Mouse (Mus musculus) intestine, postnatal 0 days (tissue): ENCODE results near the gene Fmo5. TPM values are rescaled to one million over a fixed set of nuclear protein-coding genes. Genes with fewer than 3 reads are reported as not detected.

Experiments used
- ATAC-seq: fragments of 200-750 bp; cut with Nextera tagmentation; 2 replicates; pipeline ENCODE4 v1.8.0; 2017; ENCODE audit warnings: mild to moderate bottlenecking, moderate TSS enrichment, moderate library complexity
- H3K27ac ChIP-seq: fragments of 300-500 bp; sonication (generic); 2 replicates; pipeline ENCODE4 v1.5.1; 2014; ENCODE audit warnings: mild to moderate bottlenecking, low read depth, low read length, moderate library complexity
- H3K27me3 ChIP-seq: fragments of 300-500 bp; sonication (generic); replicated peaks from 2 replicates; pipeline ENCODE4 v1.6.1; 2014; ENCODE audit warnings: low read length, mixed read lengths; ENCODE audit not compliant: control insufficient read depth, insufficient read depth
- H3K36me3 ChIP-seq: fragments of 300-500 bp; sonication (generic); 2 replicates; pipeline ENCODE4 v1.6.1; 2014; ENCODE audit warnings: mild to moderate bottlenecking, moderate library complexity; ENCODE audit not compliant: control insufficient read depth, insufficient read depth
- H3K4me1 ChIP-seq: fragments of 300-500 bp; sonication (generic); replicated peaks from 2 replicates; pipeline ENCODE4 v1.6.1; 2014; ENCODE audit warnings: antibody characterized with exemption, low read length, mixed read lengths; ENCODE audit not compliant: control insufficient read depth, insufficient read depth
- H3K4me2 ChIP-seq: fragments of 300-500 bp; sonication (generic); replicated peaks from 2 replicates; pipeline ENCODE4 v1.6.1; 2014; ENCODE audit warnings: low read depth, mild to moderate bottlenecking, moderate library complexity
- H3K4me3 ChIP-seq: fragments of 300-500 bp; sonication (generic); 2 replicates; pipeline ENCODE4 v1.5.1; 2014; ENCODE audit warnings: low read depth, low read length
- H3K9ac ChIP-seq: fragments of 300-500 bp; sonication (generic); 2 replicates; pipeline ENCODE4 v1.6.1; 2014; ENCODE audit warnings: mild to moderate bottlenecking, low read depth, low read length
- H3K9me3 ChIP-seq: fragments of 300-500 bp; sonication (generic); 2 replicates; pipeline ENCODE4 v1.6.1; 2016; ENCODE audit warnings: mixed run types; ENCODE audit not compliant: control insufficient read depth
- CTCF ChIP-seq: sonication (generic); IDR thresholded peaks from 2 replicates; pipeline ENCODE4 v1.5.1; 2016; ENCODE audit warnings: low read depth, mild to moderate bottlenecking, control low read depth, antibody characterized with exemption, moderate library complexity
- WGBS: fragments of 180-500 bp; shearing (Covaris S2); extraction: QIAGEN DNeasy Blood & Tissue Kit; methylation state at CpG from one replicate; pipeline ENCODE4 v1.1.7; 2014; 5-methylcytosine and 5-hydroxymethylcytosine counted together
- polyA plus RNA-seq: library from polyadenylated mRNA; unstranded; fragments of >200 nt; fragmentation: Nextera tagmentation; extraction: Ambion mirVana; gene quantifications from 2 replicates; pipeline ENCODE4 v1.2.1, GENCODE M21; 2015

Gene Fmo5
- polyA plus RNA-seq, 1 experiment from 2014 or later: 94.6 TPM

- Histone ChIP-seq H3K9ac (no peak overlapping the region), H3K27me3 (no peaks in the 10 kb centered on the region), H3K4me3 (no peak overlapping the region), H3K9me3 (no peaks in the 10 kb centered on the region), H3K4me1 (no peaks in the 10 kb centered on the region), H3K27ac (no peak overlapping the region), H3K36me3 (peaks cover 42% of the 10 kb centered on the region), H3K4me2 (no peak overlapping the region)
- TF ChIP-seq CTCF: no peak
- ATAC-seq: no peak
- 59% methylated on average over 8 of the region's 8 CpGs for WGBS
Measured at GRCm38 (mm10) chr3:97666154-97666553, 37.5 kb downstream of the Fmo5 start.

- no peak overlapping the region for H3K4me2 ChIP-seq
- H3K4me3 ChIP-seq: no peak overlapping the region
- H3K9ac ChIP-seq: no peak overlapping the region
- no peak for TF ChIP-seq CTCF
- H3K9me3 ChIP-seq: no peaks in the 10 kb centered on the region
- no peak overlapping the region for H3K27ac ChIP-seq
- peaks cover 45% of the 10 kb centered on the region for H3K36me3 ChIP-seq
- no peaks in the 10 kb centered on the region for H3K27me3 ChIP-seq
- no peaks in the 10 kb centered on the region for H3K4me1 ChIP-seq
- WGBS: 63% methylated on average over 14 of the region's 14 CpGs
- no peak for ATAC-seq
Measured at GRCm38 (mm10) chr3:97667093-97667675, 38.6 kb downstream of the Fmo5 start.

- Histone ChIP-seq H3K36me3 (peaks cover 9% of the 10 kb centered on the region; the same call in 1 of the 2 replicates), H3K4me1 (no peaks in the 10 kb centered on the region), H3K27ac (no peak within 1 kb of the TSS), H3K9me3 (no peaks in the 10 kb centered on the region), H3K9ac (no peak within 1 kb of the TSS), H3K4me2 (no peak within 1 kb of the TSS), H3K4me3 (no peak within 1 kb of the TSS), H3K27me3 (no peaks in the 10 kb centered on the region)
- no peak for ATAC-seq
- no peak for TF ChIP-seq CTCF
- 77% methylated on average over 7 of the region's 7 CpGs for WGBS
Measured at GRCm38 (mm10) chr3:97674644-97675110, 46.1 kb downstream of the Fmo5 start, which contains the start of gene Gm17651. Gene Gm17651 (minus strand): TSS chr3:97674694.

- 0 out of 2 replicates have a peak, but pooled peaks cover 3% of the 10 kb centered on the region for H3K36me3 ChIP-seq
- no peaks in the 10 kb centered on the region for H3K27me3 ChIP-seq
- H3K4me2 ChIP-seq: no peak overlapping the region
- no peak overlapping the region for H3K9ac ChIP-seq
- 94% methylated on average over 3 of the region's 3 CpGs for WGBS
- no peak overlapping the region for H3K4me3 ChIP-seq
- no peaks in the 10 kb centered on the region for H3K9me3 ChIP-seq
- H3K4me1 ChIP-seq: no peaks in the 10 kb centered on the region; the same call in 1 of the 2 replicates
- no peak for ATAC-seq
- no peak overlapping the region for H3K27ac ChIP-seq
- TF ChIP-seq CTCF: no peak
Measured at GRCm38 (mm10) chr3:97676126-97676525, 47.5 kb downstream of the Fmo5 start.

GRCm38 (mm10) chr3:97678416-97678815 lies 49.8 kb downstream of the Fmo5 start:
- no peaks in the 10 kb centered on the region for H3K27me3 ChIP-seq
- H3K4me3 ChIP-seq: no peak overlapping the region
- ATAC-seq: no peak
- H3K36me3 ChIP-seq: no peaks in the 10 kb centered on the region
- no peak overlapping the region for H3K4me2 ChIP-seq
- H3K4me1 ChIP-seq: peaks cover 6% of the 10 kb centered on the region; the same call in 1 of the 2 replicates
- no peak overlapping the region for H3K9ac ChIP-seq
- no peaks in the 10 kb centered on the region for H3K9me3 ChIP-seq
- TF ChIP-seq CTCF: no peak
- no peak overlapping the region for H3K27ac ChIP-seq
- WGBS: 86% methylated on average over 3 of the region's 3 CpGs

GRCm38 (mm10) chr3:97680631-97681320 lies 52.2 kb downstream of the Fmo5 start:
- peak; percentile 71 for ATAC-seq
- 9% methylated on average over 28 of the region's 28 CpGs for WGBS
- no peaks in the 10 kb centered on the region for H3K27me3 ChIP-seq

More at GRCm38 (mm10) chr3:97680631-97681320, 52.2 kb downstream of the Fmo5 start:
- Histone ChIP-seq H3K27ac (peak overlapping the region; percentile 21; the same call in 1 of the 2 replicates), H3K36me3 (no peaks in the 10 kb centered on the region), H3K4me3 (peak overlapping the region; percentile 37), H3K4me1 (peaks cover 6% of the 10 kb centered on the region; the same call in 1 of the 2 replicates), H3K4me2 (peak overlapping the region; percentile 78), H3K9ac (peak overlapping the region; percentile 44), H3K9me3 (no peaks in the 10 kb centered on the region)
- peak; percentile 89 for TF ChIP-seq CTCF
